Comparison of ENCODE assay signal across 16 mouse cellular contexts in the genomic region with DNA sequence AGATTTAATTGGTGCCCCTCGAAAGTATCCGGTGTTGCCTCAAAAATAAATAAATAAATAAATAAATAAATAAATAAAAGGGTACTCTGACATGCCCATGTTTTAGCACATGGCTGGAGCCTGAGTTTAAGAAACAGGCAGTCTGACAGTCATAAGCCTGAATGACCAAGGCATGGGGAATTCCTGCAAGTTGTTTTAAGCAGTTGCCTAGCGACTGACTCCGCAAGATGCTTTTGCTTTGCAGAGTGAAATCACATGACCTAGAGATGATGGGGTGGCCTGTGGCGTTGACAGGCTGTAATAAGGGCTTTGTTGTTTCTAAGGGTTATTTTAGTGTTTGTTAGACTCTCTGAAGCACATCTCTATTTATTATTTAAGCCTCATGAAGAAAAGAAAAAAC.
DNase-seq lines count a peak whose midpoint lies in the region; ATAC-seq and TF ChIP-seq lines count a peak whose summit lies in the region.
"Had no signal": no experiment of that assay in that cellular context is flagged by ENCODE, and none has a peak within 500 bp of the region (broad histone marks: within the 10 kb centered on the region; RNA-seq: fewer than 3 reads in every experiment).

No protein-coding gene starts in this region.

- H3K36me3 ChIP-seq in forebrain, embryonic 13.5 days (ENCODE audit: poor library complexity, severe bottlenecking): no peaks in the 10 kb centered on the region
- H3K36me3 ChIP-seq in midbrain, embryonic 12.5 days: no peaks in the 10 kb centered on the region
- no peaks in the 10 kb centered on the region for H3K36me3 ChIP-seq in kidney, adult 2 months (ENCODE audit: control insufficient read depth, insufficient read depth, low read length)
- H3K36me3 ChIP-seq: embryonic facial prominence, embryonic 15.5 days had no signal

- H3K9ac ChIP-seq in forebrain, embryonic 13.5 days: no peak overlapping the region
- H3K9ac ChIP-seq in midbrain, embryonic 12.5 days (replicated peaks): no peak overlapping the region
- H3K9ac ChIP-seq: embryonic facial prominence, embryonic 15.5 days had no signal

- no peak for TF ChIP-seq CTCF in kidney, adult 2 months (conservative IDR thresholded peaks at IDR 0.05; ENCODE audit: insufficient read depth, insufficient read length, low read depth, low read length)

- no peak overlapping the region for H3K4me2 ChIP-seq in forebrain, embryonic 13.5 days
- no peak overlapping the region for H3K4me2 ChIP-seq in midbrain, embryonic 12.5 days (replicated peaks)
- H3K4me2 ChIP-seq: embryonic facial prominence, embryonic 15.5 days; liver, embryonic 11.5 days had no signal

- TF ChIP-seq POLR2A in kidney, adult 2 months (IDR thresholded peaks at IDR 0.05; ENCODE audit: low read depth, low read length): no peak

- H3K4me1 ChIP-seq in forebrain, embryonic 13.5 days: 0 out of 2 replicates have a peak, but pooled peaks cover 3% of the 10 kb centered on the region
- H3K4me1 ChIP-seq in midbrain, embryonic 12.5 days: 0 out of 2 replicates have a peak, but pooled peaks cover 4% of the 10 kb centered on the region
- H3K4me1 ChIP-seq in kidney, adult 2 months (ENCODE audit: control insufficient read depth, insufficient read depth, low read length): no peaks in the 10 kb centered on the region

- intact Hi-C loops in heart, postnatal 36 days (cut with DNase I): no loop called here

- peak; percentile 59 for ATAC-seq in forebrain, embryonic 13.5 days
- ATAC-seq in midbrain, embryonic 12.5 days (ENCODE audit: low FRiP score, low read depth): peak; percentile 41

- H3K9me3 ChIP-seq in forebrain, embryonic 13.5 days (replicated peaks): no peaks in the 10 kb centered on the region
- no peaks in the 10 kb centered on the region for H3K9me3 ChIP-seq in midbrain, embryonic 12.5 days
- H3K9me3 ChIP-seq: embryonic facial prominence, embryonic 15.5 days had no signal

- DNase-seq in lung, postnatal 36 days: peak; percentile 24
- DNase-seq in lung, postnatal 14 days: no peak
- DNase-seq in kidney, adult 2 months: no peak
- DNase-seq in urinary bladder, postnatal 36 days (ENCODE audit: low spot score in 2 of 2): no peak
- DNase-seq in heart, postnatal 36 days: no peak
- DNase-seq: adrenal gland, postnatal 36 days; cerebellum, adult 18-20 months; heart, adult 2 months; heart, postnatal 4 days; kidney, postnatal 10 days; right cerebral cortex, postnatal 14 days; thymus, postnatal 4 days had no signal

- H3K4me3 ChIP-seq in forebrain, embryonic 13.5 days: no peak overlapping the region
- no peak overlapping the region for H3K4me3 ChIP-seq in midbrain, embryonic 12.5 days
- H3K4me3 ChIP-seq in kidney, adult 2 months (ENCODE audit: insufficient read depth, low read depth, low read length): no peak overlapping the region
- H3K4me3 ChIP-seq: embryonic facial prominence, embryonic 15.5 days; heart, adult 2 months had no signal

- no peak overlapping the region for H3K27ac ChIP-seq in forebrain, embryonic 13.5 days
- no peak overlapping the region for H3K27ac ChIP-seq in midbrain, embryonic 12.5 days (replicated peaks)
- no peak overlapping the region for H3K27ac ChIP-seq in kidney, adult 2 months (ENCODE audit: insufficient read depth, low read depth, low read length)
- H3K27ac ChIP-seq: embryonic facial prominence, embryonic 15.5 days; heart, adult 2 months had no signal

- WGBS in forebrain, embryonic 13.5 days: 55% methylated on average over 5 of the region's 5 CpGs
- WGBS in midbrain, embryonic 12.5 days: 56% methylated on average over 5 of the region's 5 CpGs
- 72% methylated on average over 5 of the region's 5 CpGs for WGBS in kidney, adult 2 months

- no peaks in the 10 kb centered on the region for H3K27me3 ChIP-seq in forebrain, embryonic 13.5 days
- H3K27me3 ChIP-seq in midbrain, embryonic 12.5 days: no peaks in the 10 kb centered on the region
- H3K27me3 ChIP-seq in kidney, adult 2 months (replicated peaks; ENCODE audit: control insufficient read depth, insufficient read depth, low read length): no peaks in the 10 kb centered on the region
- H3K27me3 ChIP-seq: embryonic facial prominence, embryonic 15.5 days had no signal
